Mouse (Mus musculus): Measurements from ENCODE around the gene Tufm.
A peak's percentile ranks its signal among the peaks of the same experiment; 100 is the strongest.

The Tufm gene

DNA sequence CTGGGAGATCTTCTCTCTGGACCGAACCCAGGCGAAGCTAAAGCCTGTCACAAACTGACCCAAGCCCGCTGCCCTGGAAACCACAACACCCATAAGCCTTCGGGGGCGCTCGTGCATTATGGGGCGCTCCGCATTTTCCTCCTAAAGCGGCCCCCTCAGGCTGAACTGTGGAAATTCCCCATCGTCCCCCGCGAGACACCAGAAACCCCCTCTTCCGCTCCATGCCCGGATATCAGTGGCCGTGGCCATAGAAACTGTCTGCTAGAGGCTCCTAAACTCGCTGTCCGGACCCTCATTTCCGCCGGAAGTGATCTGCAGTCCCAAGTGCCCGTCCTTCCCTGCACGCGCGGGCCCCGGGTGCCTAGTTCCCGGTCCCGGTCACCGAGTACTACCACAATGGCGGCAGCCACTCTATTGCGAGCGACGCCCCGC lies at the start of gene Tufm:
Gene Tufm, plus strand, starts transcription at position 310 of the 432 bp plus-strand sequence.
- DNase-seq (ENCODE audit: low spot score in 2 of 2), result peak; percentile 76 to 87

GRCm38 (mm10) chr7:126440134-126440533 lies 47.0 kb upstream of the Tufm start:
- DNase-seq (ENCODE audit: low spot score in 2 of 2), result no peak

DNA sequence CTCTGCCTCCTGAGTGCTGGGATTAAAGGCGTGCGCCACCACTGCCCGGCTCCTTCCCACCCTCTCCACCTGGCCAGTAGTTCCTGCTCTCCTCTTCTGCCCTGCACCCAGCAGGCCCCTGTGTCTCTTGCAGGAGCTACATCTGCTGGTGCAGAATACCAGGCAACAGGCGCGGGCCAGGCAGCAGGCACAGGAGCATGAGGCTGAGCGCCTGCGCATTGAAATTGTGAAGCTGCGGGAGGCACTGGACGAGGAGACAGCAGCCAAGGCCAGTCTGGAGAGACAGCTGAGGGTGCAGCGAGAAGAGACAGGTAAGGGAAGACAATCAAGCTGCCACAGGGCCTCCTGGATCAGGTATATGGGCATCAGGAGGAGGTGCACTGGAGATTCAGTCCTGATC lies 43.2 kb upstream of the Tufm start:
- no peak for DNase-seq (ENCODE audit: low spot score in 2 of 2)

DNA sequence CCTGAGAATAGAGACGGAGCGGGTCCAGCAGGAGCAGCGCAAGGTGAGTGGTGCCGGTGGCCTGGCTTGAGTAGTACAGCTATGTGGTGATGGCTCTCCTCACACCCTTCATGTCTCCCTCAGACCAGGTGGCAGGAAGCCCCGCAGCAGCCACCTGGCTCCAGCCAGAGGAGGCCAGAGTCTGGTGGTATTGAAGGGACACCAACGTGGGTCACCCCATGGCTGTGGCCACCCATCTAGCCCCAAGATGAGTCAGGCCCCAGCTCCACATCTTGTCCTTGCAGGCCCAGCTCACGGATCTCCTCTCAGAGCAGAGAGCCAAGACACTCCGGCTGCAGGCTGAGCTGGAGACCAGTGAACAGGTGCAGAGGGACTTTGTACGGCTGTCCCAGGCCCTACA lies 42.6 kb upstream of the Tufm start:
- DNase-seq (ENCODE audit: low spot score in 2 of 2), result no peak

GRCm38 (mm10) chr7:126445104-126445815 lies 41.9 kb upstream of the Tufm start:
- DNase-seq (ENCODE audit: low spot score in 2 of 2), result no peak

- DNase-seq (ENCODE audit: low spot score in 2 of 2), result no peak
Measured at GRCm38 (mm10) chr7:126446217-126446616, 40.9 kb upstream of the Tufm start.

- no peak for DNase-seq (ENCODE audit: low spot score in 2 of 2)
Measured at GRCm38 (mm10) chr7:126448481-126448880, 38.7 kb upstream of the Tufm start.

DNA sequence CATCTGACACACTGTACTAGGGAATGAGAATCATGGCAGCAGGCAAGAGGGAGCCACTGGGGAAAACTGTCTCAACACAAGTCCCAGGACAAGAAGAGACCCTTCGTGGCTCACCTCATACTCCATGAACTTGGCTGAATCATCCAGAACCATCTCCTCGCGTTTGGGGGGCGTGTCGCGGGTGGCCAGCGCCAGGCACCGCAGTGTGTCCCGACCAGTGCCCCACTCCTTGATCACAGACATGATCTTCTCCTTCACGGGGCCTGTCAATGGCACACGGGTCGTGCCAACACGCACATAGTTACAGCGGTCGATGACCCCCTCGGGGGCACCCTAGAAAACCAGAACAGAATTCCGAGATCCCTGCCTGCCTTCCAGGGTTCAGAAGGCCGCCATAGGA lies 37.2 kb upstream of the Tufm start:
- DNase-seq (ENCODE audit: low spot score in 2 of 2), result no peak

DNA sequence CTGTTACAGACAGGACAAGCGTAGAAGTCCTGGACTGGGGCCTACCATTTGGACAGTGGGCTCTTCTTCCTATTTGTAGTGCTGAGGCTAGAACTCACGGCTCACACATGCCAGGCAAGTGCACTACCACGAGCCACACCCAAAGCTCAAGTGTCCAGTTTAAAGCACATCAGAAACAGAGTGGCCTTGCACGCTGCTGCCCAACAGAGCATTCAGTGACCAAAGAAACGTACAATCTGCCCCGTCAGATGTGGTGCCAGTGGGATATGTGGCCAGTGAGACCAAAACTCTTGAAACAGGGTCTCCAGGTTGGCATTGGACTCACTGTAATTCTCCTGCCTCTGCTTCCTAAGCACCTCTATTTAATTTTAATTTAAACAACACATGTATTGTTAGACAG lies 36.5 kb upstream of the Tufm start:
- DNase-seq (ENCODE audit: low spot score in 2 of 2), result no peak

- no peak for DNase-seq (ENCODE audit: low spot score in 2 of 2)
Measured at GRCm38 (mm10) chr7:126452244-126452643, 34.9 kb upstream of the Tufm start.

GRCm38 (mm10) chr7:126453861-126454260 lies 33.3 kb upstream of the Tufm start:
- DNase-seq (ENCODE audit: low spot score in 2 of 2), result no peak

GRCm38 (mm10) chr7:126455242-126455641 lies 31.9 kb upstream of the Tufm start:
- DNase-seq (ENCODE audit: low spot score in 2 of 2), result no peak

- no peak for DNase-seq (ENCODE audit: low spot score in 2 of 2)
Measured at GRCm38 (mm10) chr7:126456382-126457266, 30.5 kb upstream of the Tufm start.

- DNase-seq (ENCODE audit: low spot score in 2 of 2), result no peak
Measured at GRCm38 (mm10) chr7:126458225-126458624, 28.9 kb upstream of the Tufm start.

DNA sequence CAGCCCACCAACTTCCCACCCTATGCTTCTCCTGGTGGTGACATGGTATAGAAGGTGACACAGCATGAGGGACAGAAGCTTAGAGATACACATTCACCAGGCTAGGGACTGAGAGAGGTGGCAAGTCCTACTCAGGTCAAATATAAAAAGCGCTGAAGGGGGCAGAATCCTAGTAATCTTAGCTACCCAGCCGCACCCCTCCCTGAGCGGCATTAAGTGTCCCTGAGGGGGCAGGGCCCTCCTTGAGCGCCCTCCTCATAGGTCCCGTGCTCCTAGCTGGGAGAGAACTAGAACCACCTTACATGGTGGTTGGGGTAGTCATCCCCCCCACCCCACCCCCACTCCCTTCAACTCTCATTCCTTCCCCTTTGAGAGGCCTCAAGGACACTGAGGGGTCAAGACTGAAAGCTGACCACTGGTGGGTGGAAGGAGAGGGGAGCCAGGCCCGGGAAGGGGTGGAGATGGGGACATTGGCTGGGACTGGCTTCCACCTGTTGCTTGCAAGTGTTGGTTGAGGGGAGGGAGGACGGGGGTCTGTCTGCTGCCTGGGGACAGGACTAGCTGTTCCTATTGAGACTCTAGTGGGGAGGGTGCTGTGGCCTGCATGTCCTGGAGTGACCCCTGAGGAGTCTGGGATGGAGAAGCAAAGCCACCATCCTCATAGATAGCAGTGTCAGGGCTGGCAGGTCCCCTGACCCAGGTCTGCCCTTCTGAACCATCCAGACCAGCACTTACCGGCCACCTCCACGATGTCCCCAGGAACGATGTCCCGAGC lies 28.1 kb upstream of the Tufm start:
- DNase-seq (ENCODE audit: low spot score in 2 of 2), result no peak

GRCm38 (mm10) chr7:126460623-126461399 lies 26.4 kb upstream of the Tufm start:
- DNase-seq (ENCODE audit: low spot score in 2 of 2), result no peak

DNA sequence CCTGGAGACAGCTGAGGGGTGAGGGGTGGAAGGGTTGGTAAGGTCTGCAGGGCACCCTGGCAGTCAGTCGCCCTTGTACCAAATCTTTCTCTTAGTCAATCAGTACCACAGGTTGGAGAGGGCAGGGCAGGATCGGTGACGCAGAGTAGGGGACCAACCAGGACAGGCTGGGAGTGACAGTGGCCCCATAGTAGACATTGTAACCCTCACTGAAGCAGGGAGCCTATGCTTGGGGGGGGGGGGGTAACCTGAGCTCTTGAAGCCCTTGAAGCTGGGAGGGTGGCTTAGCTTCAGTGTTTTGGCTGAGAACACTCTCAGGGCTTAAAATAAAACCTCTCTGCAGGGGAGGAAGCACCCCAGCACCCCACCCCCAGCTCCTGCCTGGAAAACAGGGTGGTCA lies 25.5 kb upstream of the Tufm start:
- no peak for DNase-seq (ENCODE audit: low spot score in 2 of 2)

DNA sequence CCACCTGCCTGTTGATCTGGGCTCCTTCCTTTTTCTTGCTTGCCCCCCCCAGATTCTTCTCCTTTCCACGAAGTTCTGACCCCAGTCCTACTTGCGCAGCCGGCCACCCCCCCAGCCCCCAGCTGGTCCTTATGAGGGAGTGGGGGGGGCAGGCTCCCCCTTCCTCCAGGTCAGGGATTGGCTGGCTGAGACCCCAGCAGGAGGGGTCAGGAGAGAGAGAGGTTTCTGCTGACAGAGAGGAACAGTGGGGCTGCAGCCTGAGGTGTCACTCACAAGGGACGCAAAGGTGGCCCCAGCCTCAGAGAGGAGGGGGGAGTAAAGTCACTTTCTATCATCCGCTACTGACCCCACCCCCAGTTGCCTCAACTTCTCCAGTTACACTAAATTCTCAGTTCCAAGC lies 24.2 kb upstream of the Tufm start, which contains the start of gene Atp2a1:
Gene Atp2a1, minus strand, starts transcription at position 105 of the 400 bp plus-strand sequence.
- DNase-seq (ENCODE audit: low spot score in 2 of 2), result no peak

- no peak for DNase-seq (ENCODE audit: low spot score in 2 of 2)
Measured at GRCm38 (mm10) chr7:126463547-126463946, 23.6 kb upstream of the Tufm start.

DNA sequence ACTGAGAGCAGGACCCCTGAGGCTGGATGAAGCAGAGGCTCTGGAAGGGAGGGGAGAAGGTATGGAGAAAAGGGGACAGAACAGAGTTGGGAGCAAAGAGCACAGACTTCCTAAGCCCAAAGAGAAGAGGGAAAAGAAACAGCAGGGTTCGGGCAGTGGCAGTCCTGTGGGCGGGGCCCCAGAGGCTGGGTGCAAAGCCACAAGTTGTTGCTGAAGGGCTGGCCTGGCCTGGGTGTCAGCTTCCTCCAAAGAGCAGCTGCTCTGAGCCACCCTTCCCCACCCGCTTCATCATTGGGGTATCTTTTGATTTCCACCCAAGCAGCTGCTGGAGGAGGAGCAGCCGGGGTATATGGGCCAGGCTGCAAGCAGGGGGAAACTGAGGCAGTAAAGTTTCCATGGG lies 23.0 kb upstream of the Tufm start:
- DNase-seq (ENCODE audit: low spot score in 2 of 2), result no peak

GRCm38 (mm10) chr7:126464836-126465235 lies 22.3 kb upstream of the Tufm start:
- no peak for DNase-seq (ENCODE audit: low spot score in 2 of 2)

Measured in spleen, postnatal 14 days (tissue).